Comparison of ENCODE assay signal across 8 mouse cellular contexts in the genomic region with DNA sequence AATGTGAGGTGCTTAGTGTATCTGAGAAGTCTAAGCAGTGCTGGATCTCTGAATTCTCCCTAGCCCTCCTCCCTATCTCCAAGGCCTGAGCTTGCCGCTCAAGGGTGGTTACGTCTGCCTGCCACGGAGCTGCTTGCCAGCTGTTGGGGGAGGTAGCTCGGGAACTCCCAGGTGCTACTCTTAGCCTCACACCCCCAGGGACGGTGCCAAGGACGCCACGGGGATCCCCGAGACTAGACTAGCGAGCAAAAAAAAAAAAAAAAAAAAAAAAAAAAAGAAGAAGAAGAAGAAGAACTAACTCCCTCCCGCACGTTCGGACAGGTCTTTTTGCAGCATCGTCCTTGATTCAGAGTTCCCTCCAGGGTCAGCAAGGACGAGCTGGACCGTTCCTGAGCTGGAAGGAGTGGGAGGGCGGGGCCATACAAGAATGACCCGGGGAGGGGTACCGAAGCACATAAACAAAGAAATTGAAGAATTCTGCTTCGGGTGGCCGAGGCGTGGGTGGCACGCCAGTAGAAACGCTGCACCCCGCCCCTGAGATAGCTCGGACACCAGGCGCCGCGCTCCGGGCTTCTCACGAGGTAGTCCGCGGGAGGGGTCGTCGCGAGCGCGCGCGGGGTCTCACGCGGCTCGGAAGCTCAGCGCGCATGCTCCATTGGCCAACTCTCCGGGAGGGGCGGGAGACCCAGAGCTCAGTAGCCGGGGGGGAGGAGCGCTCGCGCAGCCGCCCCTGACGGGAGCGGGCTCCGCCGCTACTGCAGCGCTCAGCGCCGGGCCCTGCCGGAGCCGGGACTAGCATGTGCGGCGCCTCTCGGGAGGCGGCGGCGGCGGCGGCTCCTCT. TPM values are rescaled to one million over a fixed set of nuclear protein-coding genes. Genes with fewer than 3 reads are reported as not detected.
A peak's percentile ranks its signal among the peaks of the same experiment; 100 is the strongest.
DNase-seq lines count a peak whose midpoint lies in the region; ATAC-seq and TF ChIP-seq lines count a peak whose summit lies in the region.

A gene (plus strand): TSS at position 291 of the 841 bp plus-strand sequence.

- H3K9ac ChIP-seq in heart, embryonic 14.5 days (ENCODE audit: low read length) = peak within 1 kb of the TSS; percentile 72
- peak within 1 kb of the TSS; percentile 74 for H3K9ac ChIP-seq in liver, embryonic 12.5 days
- peak within 1 kb of the TSS; percentile 73 for H3K9ac ChIP-seq in stomach, embryonic 16.5 days (ENCODE audit: low read length)

- no peak for TF ChIP-seq CTCF in bone marrow, adult 2 months (IDR thresholded peaks at IDR 0.05; ENCODE audit: control insufficient read depth, insufficient read depth, low read length)
- TF ChIP-seq CTCF in embryonic fibroblast, embryonic 13.5 days (IDR thresholded peaks at IDR 0.05; ENCODE audit: borderline replicate concordance, insufficient read depth, low read length) = no peak

- no peak within 1 kb of the TSS for H3K27ac ChIP-seq in bone marrow, adult 2 months (ENCODE audit: control insufficient read depth, insufficient read depth, low read depth, low read length, poor library complexity)
- H3K27ac ChIP-seq in embryonic fibroblast, embryonic 13.5 days (ENCODE audit: insufficient read depth, low read length) = no peak within 1 kb of the TSS
- peak within 1 kb of the TSS in 1 of 2 experiments; percentile 11; a peak in 1 of 4 replicates for H3K27ac ChIP-seq in heart, embryonic 14.5 days (replicated peaks in 1 of 2; ENCODE audit: control insufficient read depth in 1 of 2, insufficient read depth in 1 of 2, low read depth in 2 of 2, low read length in 2 of 2)
- H3K27ac ChIP-seq in liver, embryonic 12.5 days = peak within 1 kb of the TSS; percentile 77
- H3K27ac ChIP-seq in stomach, embryonic 16.5 days (ENCODE audit: low read length) = peak within 1 kb of the TSS; percentile 35; the same call in 1 of the 2 replicates

- peak; percentile 74 for DNase-seq in CD4-positive helper T cell, adult 2 months (ENCODE audit: low read depth, low spot score)
- peak; percentile 82 for DNase-seq in kidney, postnatal 10 days
- peak; percentile 26 to 49 for DNase-seq in natural killer cell, adult 2 months (ENCODE audit: low spot score in 2 of 2)

- no peaks in the 10 kb centered on the region; the same call in 1 of the 2 replicates for H3K4me1 ChIP-seq in bone marrow, adult 2 months (ENCODE audit: control insufficient read depth, insufficient read depth, low read length)
- no peaks in the 10 kb centered on the region for H3K4me1 ChIP-seq in embryonic fibroblast, embryonic 13.5 days (ENCODE audit: control insufficient read depth, insufficient read depth, low read length)
- H3K4me1 ChIP-seq in heart, embryonic 14.5 days (ENCODE audit: control insufficient read depth in 2 of 2, insufficient read depth in 2 of 2, low read length in 2 of 2) = peaks cover 2 to 6% of the 10 kb centered on the region in 2 experiments; a peak in 1 of 4 replicates
- H3K4me1 ChIP-seq in liver, embryonic 12.5 days = peaks cover 29% of the 10 kb centered on the region
- H3K4me1 ChIP-seq in stomach, embryonic 16.5 days (ENCODE audit: control insufficient read depth, insufficient read depth, low read length) = no peaks in the 10 kb centered on the region; the same call in 1 of the 2 replicates

- peak within 1 kb of the TSS; percentile 98 for H3K4me2 ChIP-seq in heart, embryonic 14.5 days (ENCODE audit: low read length)
- H3K4me2 ChIP-seq in liver, embryonic 12.5 days = peak within 1 kb of the TSS; percentile 100
- H3K4me2 ChIP-seq in stomach, embryonic 16.5 days (ENCODE audit: low read depth, low read length) = peak within 1 kb of the TSS; percentile 97

- no peak for TF ChIP-seq POLR2A in bone marrow, adult 2 months (IDR thresholded peaks at IDR 0.05; ENCODE audit: borderline replicate concordance, control insufficient read depth, low read depth, low read length)
- no peak for TF ChIP-seq POLR2A in embryonic fibroblast, embryonic 13.5 days (IDR thresholded peaks at IDR 0.05; ENCODE audit: low read depth, low read length)

- H3K9me3 ChIP-seq in heart, embryonic 14.5 days (ENCODE audit: control insufficient read depth, low read length) = no peaks in the 10 kb centered on the region
- H3K9me3 ChIP-seq in liver, embryonic 12.5 days (replicated peaks) = no peaks in the 10 kb centered on the region
- no peaks in the 10 kb centered on the region for H3K9me3 ChIP-seq in stomach, embryonic 16.5 days (replicated peaks; ENCODE audit: control insufficient read depth, low read length)

- H3K27me3 ChIP-seq in heart, embryonic 14.5 days (ENCODE audit: control insufficient read depth, insufficient read depth, low read length) = no peaks in the 10 kb centered on the region
- peaks cover 29% of the 10 kb centered on the region for H3K27me3 ChIP-seq in liver, embryonic 12.5 days (replicated peaks)
- H3K27me3 ChIP-seq in stomach, embryonic 16.5 days (ENCODE audit: control insufficient read depth, insufficient read depth, low read length) = no peaks in the 10 kb centered on the region

- H3K36me3 ChIP-seq in heart, embryonic 14.5 days (ENCODE audit: control insufficient read depth, insufficient read depth, low read length) = peaks cover 21% of the 10 kb centered on the region
- peaks cover 33% of the 10 kb centered on the region for H3K36me3 ChIP-seq in liver, embryonic 12.5 days
- 0 out of 2 replicates have a peak, but pooled peaks cover 5% of the 10 kb centered on the region for H3K36me3 ChIP-seq in stomach, embryonic 16.5 days (ENCODE audit: control insufficient read depth, insufficient read depth, low read length)

- 2% methylated on average over 68 of the region's 68 CpGs for WGBS in bone marrow, adult 2 months
- WGBS in heart, embryonic 14.5 days = under 1% methylated on average over 63 of the region's 68 CpGs
- under 1% methylated on average over 67 of the region's 68 CpGs for WGBS in liver, embryonic 12.5 days (ENCODE audit: insufficient replicate concordance)
- 1% methylated on average over 68 of the region's 68 CpGs for whole genome bisulfite sequencing in stomach, embryonic 16.5 days

- peak within 1 kb of the TSS; percentile 45 for H3K4me3 ChIP-seq in bone marrow, adult 2 months (replicated peaks; ENCODE audit: control insufficient read depth, low read depth, low read length)
- peak within 1 kb of the TSS; percentile 55 for H3K4me3 ChIP-seq in embryonic fibroblast, embryonic 13.5 days (ENCODE audit: insufficient read depth, low read length)
- H3K4me3 ChIP-seq in heart, embryonic 14.5 days (ENCODE audit: control insufficient read depth in 1 of 2, insufficient read depth in 1 of 2, low read depth in 1 of 2, low read length in 2 of 2) = peak within 1 kb of the TSS; percentile 67 to 71
- peak within 1 kb of the TSS; percentile 73 for H3K4me3 ChIP-seq in liver, embryonic 12.5 days
- H3K4me3 ChIP-seq in stomach, embryonic 16.5 days (replicated peaks; ENCODE audit: low read length) = peak within 1 kb of the TSS; percentile 71

- ATAC-seq in heart, embryonic 14.5 days (ENCODE audit: insufficient number of reproducible peaks, insufficient read depth, low FRiP score, low read depth) = peak; percentile 73
- ATAC-seq in liver, embryonic 12.5 days = peak; percentile 62
- ATAC-seq in stomach, embryonic 16.5 days (ENCODE audit: insufficient read depth, low FRiP score) = peak; percentile 82

RNA-seq across cellular contexts. Expression of the gene that starts here (rescaled TPM):
- 0.79 and 3.5 TPM in 2 replicates for polyA plus RNA-seq in bone marrow, adult 2 months (2011; ENCODE audit: insufficient read depth, insufficient read length, low replicate concordance, missing spikeins)
- polyA plus RNA-seq in embryonic fibroblast, embryonic 13.5 days (2011; ENCODE audit: insufficient read length, low read depth, missing spikeins) = 0.77 and 2.9 TPM in 2 replicates
- 1.6 and 2.9 TPM in 2 replicates for polyA plus RNA-seq in heart, embryonic 14.5 days (2014; fragmentation: Nextera tagmentation; extraction: Ambion mirVana)
- 0.91 and 1.8 TPM in 2 replicates for polyA plus RNA-seq in liver, embryonic 12.5 days (2016; fragmentation: Nextera tagmentation; extraction: Ambion mirVana)
- polyA plus RNA-seq in stomach, embryonic 16.5 days (2015; fragmentation: Nextera tagmentation; extraction: Ambion mirVana) = 1.8 and 1.9 TPM in 2 replicates

Comparison
In these comparisons a context has a peak if more than half of its experiments do, and no peak if none do; other contexts are left out.
1. H3K27ac ChIP-seq: peak in liver, embryonic 12.5 days (single experiment) and stomach, embryonic 16.5 days (single experiment); none in bone marrow, adult 2 months (single experiment) and embryonic fibroblast, embryonic 13.5 days (single experiment).
2. Peak in every context shown above with its lines, with median percentiles within 50 percentile points of each other: DNase-seq, H3K4me3 ChIP-seq, ATAC-seq, H3K4me2 ChIP-seq and H3K9ac ChIP-seq.